Mouse (Mus musculus): Measurements from ENCODE around the gene Fmn2. TPM values are rescaled to one million over a fixed set of nuclear protein-coding genes. Genes with fewer than 3 reads are reported as not detected.

Fmn2 gene
- polyA plus RNA-seq, 2 experiments from 2014 or later = not detected

GRCm38 (mm10) chr1:174557841-174558240 lies 56.2 kb downstream of the Fmn2 start:
- ATAC-seq = no peak

GRCm38 (mm10) chr1:174558488-174558887 lies 56.9 kb downstream of the Fmn2 start:
- ATAC-seq = no peak

- no peak for ATAC-seq
Measured at GRCm38 (mm10) chr1:174564561-174564960, 62.9 kb downstream of the Fmn2 start.

GRCm38 (mm10) chr1:174568609-174569008 lies 67.0 kb downstream of the Fmn2 start:
- no peak for ATAC-seq

- ATAC-seq = no peak
Measured at GRCm38 (mm10) chr1:174592420-174592980, 90.9 kb downstream of the Fmn2 start.

- ATAC-seq = no peak
Measured at GRCm38 (mm10) chr1:174594989-174595388, 93.4 kb downstream of the Fmn2 start.

GRCm38 (mm10) chr1:174597495-174597894 lies 95.9 kb downstream of the Fmn2 start:
- no peak for ATAC-seq

- no peak for ATAC-seq
Measured at GRCm38 (mm10) chr1:174598226-174598625, 96.6 kb downstream of the Fmn2 start.

- ATAC-seq = no peak
Measured at GRCm38 (mm10) chr1:174600041-174600440, 98.4 kb downstream of the Fmn2 start.

GRCm38 (mm10) chr1:174600620-174601019 lies 99.0 kb downstream of the Fmn2 start:
- ATAC-seq = no peak

- no peak for ATAC-seq
Measured at GRCm38 (mm10) chr1:174617368-174617767, 115.7 kb downstream of the Fmn2 start.

GRCm38 (mm10) chr1:174621512-174621911 lies 119.9 kb downstream of the Fmn2 start:
- no peak for ATAC-seq

- ATAC-seq = no peak
Measured at GRCm38 (mm10) chr1:174623054-174623453, 121.4 kb downstream of the Fmn2 start.

GRCm38 (mm10) chr1:174630074-174630473 lies 128.4 kb downstream of the Fmn2 start:
- no peak for ATAC-seq

GRCm38 (mm10) chr1:174636291-174636690 lies 134.7 kb downstream of the Fmn2 start:
- no peak for ATAC-seq

- no peak for ATAC-seq
Measured at GRCm38 (mm10) chr1:174637564-174638085, 136.0 kb downstream of the Fmn2 start.

- ATAC-seq = no peak
Measured at GRCm38 (mm10) chr1:174640901-174641300, 139.3 kb downstream of the Fmn2 start.

GRCm38 (mm10) chr1:174643431-174644010 lies 141.9 kb downstream of the Fmn2 start:
- no peak for ATAC-seq

- ATAC-seq = no peak
Measured at GRCm38 (mm10) chr1:174649421-174649826, 147.8 kb downstream of the Fmn2 start.

- no peak for ATAC-seq
Measured at GRCm38 (mm10) chr1:174654565-174654964, 152.9 kb downstream of the Fmn2 start.

- ATAC-seq = no peak
Measured at GRCm38 (mm10) chr1:174655354-174655753, 153.7 kb downstream of the Fmn2 start.

GRCm38 (mm10) chr1:174656554-174656953 lies 154.9 kb downstream of the Fmn2 start:
- ATAC-seq = no peak

- no peak for ATAC-seq
Measured at GRCm38 (mm10) chr1:174659459-174660223, 158.0 kb downstream of the Fmn2 start.

- no peak for ATAC-seq
Measured at GRCm38 (mm10) chr1:174665116-174665515, 163.5 kb downstream of the Fmn2 start.
